Mouse (Mus musculus) heart, adult 2 months (tissue): ENCODE results near the gene Gins1. TPM values are rescaled to one million over a fixed set of nuclear protein-coding genes. Genes with fewer than 3 reads are reported as not detected.
A peak's percentile ranks its signal among the peaks of the same experiment; 100 is the strongest.

Source experiments
- DNase-seq, 2 experiments: peaks; one replicate each; pipeline ENCODE4 v3.0.0; 2021
- H3K27ac ChIP-seq: fragments of 200-600 bp; 2 replicates; pipeline ENCODE4 v1.8.1; 2022
- H3K27me3 ChIP-seq: fragments of 200-500 bp; 2 replicates; pipeline ENCODE4 v1.6.1; 2012; ENCODE audit warnings: mild to moderate bottlenecking, low read length, inconsistent platforms, mixed read lengths; ENCODE audit not compliant: control insufficient read depth, insufficient read depth
- H3K36me3 ChIP-seq: fragments of 200-500 bp; 2 replicates; pipeline ENCODE4 v1.6.1; 2012; ENCODE audit warnings: low read length, inconsistent platforms; ENCODE audit not compliant: control insufficient read depth, insufficient read depth
- H3K4me1 ChIP-seq: fragments of 200-500 bp; 2 replicates; pipeline ENCODE4 v1.6.1; 2011; ENCODE audit warnings: low read length; ENCODE audit not compliant: control insufficient read depth, insufficient read depth
- H3K4me3 ChIP-seq: fragments of 200-600 bp; 2 replicates; pipeline ENCODE4 v1.8.1; 2022
- H3K79me2 ChIP-seq: fragments of 200-500 bp; replicated peaks from 2 replicates; pipeline ENCODE4 v1.6.1; 2012; ENCODE audit warnings: mild to moderate bottlenecking, inconsistent platforms, low read length, moderate library complexity, mixed read lengths; ENCODE audit not compliant: control insufficient read depth, insufficient read depth
- H3K9ac ChIP-seq: fragments of 200-500 bp; 2 replicates; pipeline ENCODE4 v1.6.1; 2012; ENCODE audit warnings: low read depth, mild to moderate bottlenecking, control low read depth, inconsistent platforms, low read length, mixed read lengths
- CTCF ChIP-seq: fragments of 200-600 bp; IDR thresholded peaks from 2 replicates; pipeline ENCODE4 v1.8.1; 2022; ENCODE audit warnings: antibody characterized with exemption, mild to moderate bottlenecking, moderate library complexity
- EP300 ChIP-seq: fragments of 200-500 bp; IDR thresholded peaks from 2 replicates; pipeline ENCODE4 v1.6.1; 2011; ENCODE audit warnings: low read depth, low read length, control low read depth; ENCODE audit not compliant: insufficient read depth
- POLR2A ChIP-seq: fragments of 200-500 bp; IDR thresholded peaks from 2 replicates; pipeline ENCODE4 v1.6.1; 2011; ENCODE audit warnings: mild to moderate bottlenecking, low read depth, low read length, control low read depth; ENCODE audit not compliant: insufficient read depth
- WGBS: fragments of 180-500 bp; shearing (Covaris S2); methylation state at CpG from one replicate; pipeline ENCODE4 v1.1.7; 2018; 5-methylcytosine and 5-hydroxymethylcytosine counted together
- intact Hi-C: fragments of 180-260 bp; cut with DNase I; formaldehyde crosslinking; loops from one replicate; pipeline ENCODE4 v1.15.1; 2025
- polyA plus RNA-seq: library from polyadenylated mRNA; depleted of rRNA; stranded (reverse); fragments of >200 nt; gene quantifications from 2 replicates; pipeline ENCODE4 v1.2.3, GENCODE M21; 2012
- total RNA-seq, 2 experiments: library from RNA; stranded (reverse); gene quantifications; 2 replicates each; pipeline ENCODE4 v1.2.3; 2021

Gins1 gene
- total and polyA plus RNA-seq, 3 experiments, result 1.8 to 5.5 (median 3.3) TPM

DNA sequence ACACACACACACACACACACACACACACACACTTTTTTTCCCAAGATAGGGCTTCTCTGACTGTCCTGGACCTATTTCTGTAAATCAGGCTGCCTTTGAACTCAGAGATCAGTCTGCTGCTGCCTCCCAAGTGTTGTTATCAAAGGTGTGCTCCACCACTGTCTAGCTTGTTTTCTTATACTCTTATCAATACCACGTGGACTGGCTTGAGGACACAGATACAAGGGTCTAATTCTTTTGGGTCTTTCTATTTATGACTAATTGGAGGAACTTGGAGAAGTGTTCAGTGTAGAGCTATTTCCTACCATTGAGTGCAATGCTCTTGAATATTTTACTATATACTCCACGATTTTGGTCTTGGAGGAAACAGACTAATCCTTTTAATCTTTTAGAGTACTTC, 17.8 kb upstream of the Gins1 start:
- WGBS, result 48% methylated on average over 2 of the region's 2 CpGs
- no peak for TF ChIP-seq POLR2A
- TF ChIP-seq EP300, result no peak
- TF ChIP-seq CTCF, result no peak
- no peak overlapping the region for H3K27ac ChIP-seq
- no peak overlapping the region for H3K4me3 ChIP-seq
- no peaks in the 10 kb centered on the region for H3K27me3 ChIP-seq
- no peaks in the 10 kb centered on the region; the same call in 1 of the 2 replicates for H3K4me1 ChIP-seq
- DNase-seq, result no peak
- no peak overlapping the region for H3K9ac ChIP-seq
- 0 out of 2 replicates have a peak, but pooled peaks cover 1% of the 10 kb centered on the region for H3K79me2 ChIP-seq
- intact Hi-C loops, result no loop called here
- H3K36me3 ChIP-seq, result no peaks in the 10 kb centered on the region

DNA sequence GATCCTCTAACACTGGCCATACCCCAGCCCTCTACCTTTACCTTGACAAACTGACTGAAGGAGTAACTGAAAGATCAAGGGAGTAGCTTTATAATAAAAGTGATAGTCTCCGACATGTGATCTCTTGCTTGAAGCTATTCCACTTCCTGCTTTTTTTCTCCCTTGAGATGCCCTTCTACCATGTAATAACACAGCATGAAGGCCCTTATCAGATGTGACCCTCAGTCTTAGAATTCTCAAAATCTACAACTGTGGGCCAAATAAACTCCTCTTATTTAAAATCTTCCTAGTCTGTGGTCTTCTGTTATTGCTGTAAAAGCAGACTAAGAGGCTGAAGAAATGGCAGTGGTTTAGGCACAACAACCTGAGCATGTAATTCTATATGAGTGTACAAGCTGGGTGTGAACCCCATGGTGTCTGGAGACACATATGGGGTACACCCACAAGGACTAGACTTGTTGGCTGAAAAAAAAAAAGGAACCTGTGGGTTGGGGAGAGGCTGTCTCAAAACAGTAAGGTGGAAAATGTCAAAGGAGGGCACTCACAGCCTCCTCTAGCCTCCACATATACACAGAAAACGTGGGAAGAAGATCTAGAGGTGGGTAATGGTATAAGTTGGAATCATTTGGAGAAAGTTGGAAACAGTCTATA, 10.5 kb upstream of the Gins1 start:
- no peaks in the 10 kb centered on the region for H3K79me2 ChIP-seq
- 85% methylated on average over 2 of the region's 2 CpGs for WGBS
- TF ChIP-seq POLR2A (no peak), EP300 (no peak), CTCF (no peak)
- no peaks in the 10 kb centered on the region for H3K36me3 ChIP-seq
- no peak overlapping the region for H3K27ac ChIP-seq
- no peak overlapping the region for H3K4me3 ChIP-seq
- no peak for DNase-seq
- H3K9ac ChIP-seq, result no peak overlapping the region
- H3K27me3 ChIP-seq, result no peaks in the 10 kb centered on the region
- no peaks in the 10 kb centered on the region; the same call in 1 of the 2 replicates for H3K4me1 ChIP-seq
- intact Hi-C loops, result no loop called here

DNA sequence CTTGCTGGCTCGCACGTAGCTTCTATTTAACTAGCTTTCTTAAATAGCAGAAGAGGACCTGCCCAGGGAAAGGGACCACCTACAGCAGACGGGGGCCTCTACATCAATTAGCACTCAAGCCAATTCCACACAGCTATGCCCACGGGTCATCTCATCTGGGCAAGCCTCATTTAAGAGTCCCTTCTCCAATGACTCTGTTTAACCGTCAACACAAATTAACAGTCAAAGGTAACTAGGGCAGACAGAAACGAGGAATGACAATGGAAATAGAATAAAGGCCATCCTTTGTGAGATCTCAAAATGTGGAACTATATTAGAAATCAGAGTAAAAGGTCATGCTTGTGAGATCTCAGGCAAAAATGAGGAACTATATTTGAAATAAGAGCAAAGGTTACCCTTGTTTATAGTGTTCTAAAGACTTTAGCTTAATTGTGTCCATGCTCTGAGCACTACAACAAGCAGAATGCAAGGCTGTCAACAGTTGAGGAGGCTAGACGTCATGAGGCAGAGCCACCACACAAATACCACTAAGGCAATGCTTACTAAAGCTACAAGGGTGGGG, 9.4 kb upstream of the Gins1 start:
- H3K27ac ChIP-seq, result no peak overlapping the region
- intact Hi-C loops, result no loop called here

DNA sequence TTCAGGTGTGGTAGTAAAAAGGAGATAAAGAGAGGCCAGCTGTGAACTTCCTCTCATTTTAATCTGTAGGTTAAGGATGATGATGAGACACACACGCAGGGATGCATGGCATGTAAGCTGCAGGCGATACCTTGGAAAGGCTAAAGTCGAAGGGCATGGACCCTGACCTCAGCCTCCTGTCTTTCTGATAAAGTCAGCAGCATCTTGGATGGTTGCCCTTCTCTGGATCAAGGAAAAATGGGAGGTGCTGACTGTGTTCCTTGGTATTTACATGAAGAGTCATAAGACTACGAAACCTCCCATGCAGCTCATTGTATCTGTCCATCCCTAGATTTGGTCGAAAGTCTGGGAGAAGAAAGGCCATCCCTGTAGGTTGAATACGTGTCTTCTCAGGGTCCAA, 4.9 kb upstream of the Gins1 start:
- Histone ChIP-seq H3K4me3 (no peak overlapping the region), H3K9ac (no peak overlapping the region), H3K27me3 (no peaks in the 10 kb centered on the region), H3K79me2 (no peaks in the 10 kb centered on the region), H3K36me3 (no peaks in the 10 kb centered on the region; the same call in none of the 2 replicates), H3K4me1 (peaks cover 3% of the 10 kb centered on the region), H3K27ac (no peak overlapping the region)
- intact Hi-C loops, result loop anchor here (5.0 to 10.0 kb wide), 3 partner anchors 68 to 766 kb away; partner anchors contain the start of genes Apmap and Zfp120
- TF ChIP-seq CTCF, result no peak
- no peak for DNase-seq
- 77% methylated on average over 6 of the region's 6 CpGs for WGBS

More for the DNA sequence above, 9.4 kb upstream of the Gins1 start:
- Histone ChIP-seq H3K9ac (no peak overlapping the region), H3K79me2 (no peaks in the 10 kb centered on the region), H3K36me3 (no peaks in the 10 kb centered on the region; the same call in 1 of the 2 replicates), H3K4me3 (no peak overlapping the region), H3K27me3 (no peaks in the 10 kb centered on the region), H3K4me1 (no peaks in the 10 kb centered on the region; the same call in 1 of the 2 replicates)
- WGBS, result 88% methylated on average over 7 of the region's 7 CpGs
- no peak for DNase-seq
- TF ChIP-seq EP300, result no peak
- TF ChIP-seq POLR2A, result no peak
- no peak for TF ChIP-seq CTCF

DNA sequence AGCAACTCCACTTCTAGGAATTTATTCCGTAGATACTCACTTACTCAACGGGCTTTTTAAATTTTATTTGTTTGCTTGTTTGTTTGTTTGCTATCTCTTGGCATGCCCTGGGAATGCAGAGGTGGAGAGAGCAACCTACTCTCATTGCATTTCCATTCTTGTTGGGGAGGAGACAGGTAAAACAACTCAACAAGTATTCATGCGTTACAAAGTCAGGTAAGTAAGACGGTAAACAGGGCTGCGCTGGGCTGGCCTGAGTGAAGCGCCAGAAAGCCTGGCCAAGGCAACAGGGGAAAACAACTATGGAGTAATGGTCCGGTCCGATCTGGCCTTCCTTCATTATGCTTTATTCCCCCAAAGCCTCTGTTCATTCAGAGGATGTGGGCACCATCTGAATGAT, 2.9 kb upstream of the Gins1 start:
- H3K36me3 ChIP-seq, result no peaks in the 10 kb centered on the region; the same call in none of the 2 replicates
- H3K9ac ChIP-seq, result no peak overlapping the region
- intact Hi-C loops, result loop anchor here (5.0 to 10.0 kb wide), 3 partner anchors 70 to 768 kb away; partner anchors contain the start of genes Apmap and Zfp120
- H3K27ac ChIP-seq, result no peak overlapping the region
- no peak for TF ChIP-seq CTCF
- WGBS, result 84% methylated on average over 8 of the region's 8 CpGs
- no peak for DNase-seq
- no peaks in the 10 kb centered on the region for H3K79me2 ChIP-seq
- H3K27me3 ChIP-seq, result no peaks in the 10 kb centered on the region
- peaks cover 3% of the 10 kb centered on the region for H3K4me1 ChIP-seq
- H3K4me3 ChIP-seq, result no peak overlapping the region

DNA sequence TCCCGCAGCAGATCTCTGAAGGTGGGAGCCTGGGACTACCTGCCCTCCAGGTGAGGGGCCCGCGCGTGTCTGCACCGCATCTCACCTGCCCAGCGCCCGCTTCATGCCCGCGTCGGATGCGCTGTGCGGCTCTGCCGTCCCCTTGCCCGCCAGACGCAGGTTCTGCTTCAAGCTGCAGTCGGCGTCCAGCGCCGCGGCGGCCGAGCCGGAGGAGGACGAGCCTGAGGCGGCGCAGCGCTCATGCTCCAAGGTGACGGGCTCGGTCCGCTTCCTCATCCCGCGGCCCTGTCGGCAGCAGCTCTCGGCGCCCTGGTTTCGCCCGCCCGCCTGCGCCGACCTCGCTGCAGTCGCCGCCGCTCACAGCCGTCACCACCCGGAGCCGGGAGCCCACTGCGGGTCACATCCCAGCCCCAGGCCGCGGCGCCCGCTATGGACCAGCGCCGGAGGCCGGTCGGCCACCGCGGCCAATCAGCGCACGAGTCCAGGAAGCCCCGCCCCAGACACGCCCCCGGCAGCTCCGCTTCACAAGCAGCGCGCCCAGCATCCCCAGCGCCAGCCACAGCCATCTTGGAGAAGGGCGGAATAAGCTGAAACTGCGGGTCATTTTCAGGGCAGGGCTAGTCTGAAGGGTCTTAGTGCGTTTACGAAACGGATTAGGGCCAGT, 796 bp upstream of the Gins1 start, which contains the start of gene Abhd12:
TSS of gene Abhd12 (minus strand) at position 470 of the 664 bp plus-strand sequence.
- H3K36me3 ChIP-seq, result no peaks in the 10 kb centered on the region; the same call in none of the 2 replicates
- H3K4me3 ChIP-seq, result peak within 1 kb of the TSS; percentile 90
- H3K4me1 ChIP-seq, result peaks cover 3% of the 10 kb centered on the region
- TF ChIP-seq CTCF (no peak), POLR2A (peak; percentile 89), EP300 (peak; percentile 63; the same call in 1 of the 2 replicates)
- under 1% methylated on average over 72 of the region's 72 CpGs for WGBS
- H3K79me2 ChIP-seq, result no peaks in the 10 kb centered on the region
- no peaks in the 10 kb centered on the region for H3K27me3 ChIP-seq
- intact Hi-C loops, result loop anchor here (2.0 to 10.0 kb wide), 4 partner anchors 72 to 770 kb away; partner anchors contain the start of genes Apmap, Pygb and Zfp120
- peak within 1 kb of the TSS; percentile 98 for H3K27ac ChIP-seq
- DNase-seq, result peak; percentile 99
- H3K9ac ChIP-seq, result peak within 1 kb of the TSS; percentile 96
